Mouse (Mus musculus) embryonic facial prominence, embryonic 10.5 days (tissue): ENCODE results near the gene Plau. TPM values are rescaled to one million over a fixed set of nuclear protein-coding genes. Genes with fewer than 3 reads are reported as not detected.

ENCODE experiments used
- DNase-seq: peaks from one replicate; pipeline ENCODE4 v3.0.0-alpha.2; 2017; ENCODE audit warnings: low spot score
- H3K27ac ChIP-seq: fragments of 300-500 bp; sonication (generic); replicated peaks from 2 replicates; pipeline ENCODE4 v1.5.1; 2016; ENCODE audit warnings: mild to moderate bottlenecking
- H3K27me3 ChIP-seq: fragments of 300-500 bp; sonication (generic); replicated peaks from 2 replicates; pipeline ENCODE4 v1.6.1; 2016; ENCODE audit warnings: low read depth, mild to moderate bottlenecking; ENCODE audit not compliant: poor library complexity, severe bottlenecking
- H3K36me3 ChIP-seq: fragments of 300-500 bp; sonication (generic); replicated peaks from 2 replicates; pipeline ENCODE4 v1.6.1; 2016; ENCODE audit warnings: mild to moderate bottlenecking, moderate library complexity
- H3K4me1 ChIP-seq: fragments of 300-500 bp; sonication (generic); 2 replicates; pipeline ENCODE4 v1.6.1; 2016
- H3K4me3 ChIP-seq: fragments of 300-500 bp; sonication (generic); 2 replicates; pipeline ENCODE4 v1.5.1; 2016; ENCODE audit warnings: mild to moderate bottlenecking, moderate library complexity
- H3K9me3 ChIP-seq: fragments of 300-500 bp; sonication (generic); 2 replicates; pipeline ENCODE4 v1.6.1; 2016; ENCODE audit warnings: mild to moderate bottlenecking
- WGBS: fragments of 180-500 bp; shearing (Covaris S2); methylation state at CpG from one replicate; pipeline ENCODE4 v1.1.7; 2016; 5-methylcytosine and 5-hydroxymethylcytosine counted together
- polyA plus RNA-seq: library from polyadenylated mRNA; unstranded; fragments of >200 nt; fragmentation: Nextera tagmentation; extraction: Ambion mirVana; gene quantifications from 2 replicates; pipeline ENCODE4 v1.2.1, GENCODE M21; 2016

Plau gene
- polyA plus RNA-seq, 1 experiment from 2014 or later, result 1.0 TPM

DNA sequence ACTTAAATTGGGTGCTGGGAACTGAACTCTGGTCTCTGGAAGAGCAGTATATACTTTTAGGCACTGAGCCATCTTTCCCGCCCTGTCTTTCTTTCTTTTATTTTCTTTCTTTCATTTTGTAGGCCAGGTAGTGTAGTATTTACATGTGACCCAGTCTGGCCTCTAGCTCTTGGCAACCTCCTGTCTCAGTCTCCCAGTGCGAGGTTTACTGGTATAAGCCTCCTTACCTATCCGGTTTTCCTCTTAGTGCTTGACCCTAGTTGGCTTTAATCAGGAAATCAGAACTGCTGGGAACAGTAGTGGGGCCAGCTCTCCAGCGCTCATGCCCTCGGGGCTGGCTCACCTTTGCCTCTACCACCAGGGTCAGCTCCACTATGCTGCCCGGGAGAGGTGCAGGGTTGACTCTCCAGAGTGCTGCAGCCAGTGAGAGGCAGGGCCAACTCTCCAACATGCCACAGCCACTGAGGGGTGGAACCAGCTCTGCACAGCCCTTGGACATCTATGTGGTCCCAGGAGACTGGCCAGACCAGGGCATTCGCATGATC is 51.2 kb downstream of the Plau start:
- peaks cover 32% of the 10 kb centered on the region for H3K4me1 ChIP-seq
- H3K4me3 ChIP-seq, result no peak overlapping the region
- DNase-seq, result no peak
- H3K36me3 ChIP-seq, result no peaks in the 10 kb centered on the region
- H3K9me3 ChIP-seq, result no peaks in the 10 kb centered on the region
- no peaks in the 10 kb centered on the region for H3K27me3 ChIP-seq
- no peak overlapping the region for H3K27ac ChIP-seq
- WGBS, result 69% methylated on average over 7 of the region's 7 CpGs

DNA sequence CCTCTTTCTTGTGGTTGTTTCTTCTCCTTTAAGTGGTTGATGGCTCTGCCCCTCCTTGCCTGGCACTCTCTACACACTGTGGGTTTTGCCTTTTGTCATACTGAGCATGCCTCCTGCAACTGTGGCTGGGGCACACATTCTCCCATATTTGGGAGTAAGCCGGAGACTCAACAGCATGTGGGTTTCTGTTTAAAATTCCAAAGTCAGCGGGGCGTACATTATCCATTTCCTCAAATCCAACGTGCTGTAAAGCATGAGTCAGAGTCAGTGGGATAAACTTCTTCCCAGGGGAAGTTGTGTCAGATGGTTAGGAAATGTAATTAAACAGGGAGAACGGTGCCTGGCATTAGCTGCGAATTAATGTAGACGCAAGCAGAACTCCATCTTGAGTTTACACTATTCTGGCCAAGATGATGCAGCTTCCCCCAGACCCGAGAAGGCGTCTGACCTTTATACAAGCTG is 55.5 kb downstream of the Plau start:
- Histone ChIP-seq H3K4me1 (peaks cover 15% of the 10 kb centered on the region), H3K27me3 (no peaks in the 10 kb centered on the region), H3K4me3 (no peak overlapping the region), H3K9me3 (no peaks in the 10 kb centered on the region), H3K27ac (peak overlapping the region; percentile 40; the same call in 1 of the 2 replicates), H3K36me3 (no peaks in the 10 kb centered on the region)
- WGBS, result 53% methylated on average over 9 of the region's 9 CpGs
- peak; percentile 15 for DNase-seq

Other genes starting within 250 kb of the Plau start
- gene Usp54, start 195.6 kb upstream of the Plau start, polyA plus RNA-seq, result 13.4 and 15.2 TPM in 2 replicates
- 0.26 and 0.71 TPM in 2 replicates for gene Myoz1, start 180.1 kb upstream of the Plau start, polyA plus RNA-seq
- 0.50 and 0.54 TPM in 2 replicates for gene Synpo2l, start 168.3 kb upstream of the Plau start, polyA plus RNA-seq
- 117 and 120 TPM in 2 replicates for gene Sec24c, start 162.4 kb upstream of the Plau start, polyA plus RNA-seq
- gene Fut11, start 141.7 kb upstream of the Plau start, polyA plus RNA-seq, result 20.2 and 20.9 TPM in 2 replicates
- 253 and 263 TPM in 2 replicates for gene Chchd1, start 133.7 kb upstream of the Plau start, polyA plus RNA-seq
- 34.2 and 36.3 TPM in 2 replicates for gene Zswim8, start 129.1 kb upstream of the Plau start, polyA plus RNA-seq
- gene Ndst2, start 102.1 kb upstream of the Plau start, polyA plus RNA-seq, result 24.4 and 25.6 TPM in 2 replicates
- 43.9 and 50.6 TPM in 2 replicates for gene Camk2g, start 42.6 kb upstream of the Plau start, polyA plus RNA-seq
- gene Vcl, start 92.7 kb downstream of the Plau start, polyA plus RNA-seq, result 36.4 and 37.9 TPM in 2 replicates
- gene Ap3m1, start 215.8 kb downstream of the Plau start, polyA plus RNA-seq, result 84.8 and 87.7 TPM in 2 replicates
- gene Adk, start 215.9 kb downstream of the Plau start, polyA plus RNA-seq, result 171 and 175 TPM in 2 replicates